Mouse (Mus musculus) forebrain, postnatal 0 days (tissue): Measurements from ENCODE around the gene Btd. TPM values are rescaled to one million over a fixed set of nuclear protein-coding genes. Genes with fewer than 3 reads are reported as not detected.

Experiments
- ATAC-seq: fragments of 200-750 bp; cut with Nextera tagmentation; 2 replicates; pipeline ENCODE4 v1.8.0; 2017; ENCODE audit warnings: mild to moderate bottlenecking, moderate library complexity
- DNase-seq: peaks from one replicate; pipeline ENCODE4 v3.0.0-alpha.2; 2015
- H3K27ac ChIP-seq: fragments of 300-500 bp; sonication (generic); 2 replicates; pipeline ENCODE4 v1.5.1; 2014; ENCODE audit warnings: low read depth, mild to moderate bottlenecking, antibody characterized with exemption, low read length, moderate library complexity, mixed read lengths
- H3K27me3 ChIP-seq: fragments of 300-500 bp; sonication (generic); 2 replicates; pipeline ENCODE4 v1.6.1; 2014; ENCODE audit warnings: mild to moderate bottlenecking, low read length, mixed read lengths; ENCODE audit not compliant: insufficient read depth
- H3K36me3 ChIP-seq: fragments of 300-500 bp; sonication (generic); 2 replicates; pipeline ENCODE4 v1.6.1; 2014; ENCODE audit warnings: mild to moderate bottlenecking, moderate library complexity; ENCODE audit not compliant: insufficient read depth
- H3K4me1 ChIP-seq: fragments of 300-500 bp; sonication (generic); 2 replicates; pipeline ENCODE4 v1.6.1; 2014; ENCODE audit warnings: antibody characterized with exemption; ENCODE audit not compliant: insufficient read depth
- H3K4me2 ChIP-seq: fragments of 300-500 bp; sonication (generic); 2 replicates; pipeline ENCODE4 v1.6.1; 2014; ENCODE audit warnings: low read depth, mild to moderate bottlenecking, moderate library complexity
- H3K4me3 ChIP-seq: fragments of 300-500 bp; sonication (generic); 2 replicates; pipeline ENCODE4 v1.5.1; 2014; ENCODE audit warnings: low read depth, low read length, mixed read lengths
- H3K9ac ChIP-seq: fragments of 300-500 bp; sonication (generic); 2 replicates; pipeline ENCODE4 v1.6.1; 2014; ENCODE audit warnings: mild to moderate bottlenecking
- H3K9me3 ChIP-seq: fragments of 300-500 bp; sonication (generic); 2 replicates; pipeline ENCODE4 v1.6.1; 2016; ENCODE audit warnings: low read length
- CTCF ChIP-seq: sonication (generic); IDR thresholded peaks from 2 replicates; pipeline ENCODE4 v1.5.1; 2016; ENCODE audit warnings: antibody characterized with exemption, control low read depth, low read depth
- WGBS: fragments of 180-500 bp; shearing (Covaris S2); extraction: QIAGEN DNeasy Blood & Tissue Kit; methylation state at CpG from one replicate; pipeline ENCODE4 v1.1.7; 2014; 5-methylcytosine and 5-hydroxymethylcytosine counted together
- polyA plus RNA-seq: library from polyadenylated mRNA; unstranded; fragments of >200 nt; fragmentation: Nextera tagmentation; extraction: Ambion mirVana; gene quantifications from 2 replicates; pipeline ENCODE4 v1.2.1, GENCODE M21; 2015
- total RNA-seq: library from RNA; depleted of rRNA; stranded (reverse); fragments of >200 nt; gene quantifications from 2 replicates; pipeline ENCODE4 v1.2.3, GENCODE M21; 2014; rRNA removed

The Btd gene
- total and polyA plus RNA-seq, 2 experiments from 2014 or later, result 16.4 to 22.7 TPM

DNA sequence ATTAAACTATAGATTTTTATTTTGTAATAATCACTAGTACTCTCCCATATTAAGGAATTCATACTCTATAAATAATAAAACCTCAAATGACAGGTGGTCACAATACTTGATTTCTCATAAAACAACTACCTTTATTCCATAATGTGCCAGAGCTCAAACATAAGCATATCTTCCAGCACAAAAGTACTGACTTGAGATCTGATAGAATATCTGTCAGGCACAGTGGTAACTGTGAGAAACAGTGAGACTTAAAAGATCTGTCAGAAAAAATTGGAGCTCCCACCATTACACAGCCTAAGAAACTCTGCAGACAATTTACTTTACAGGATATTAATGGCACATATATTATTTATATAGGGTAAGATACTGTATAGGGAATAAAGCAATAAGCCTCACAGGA, 74.8 kb downstream of the Btd start:
- H3K4me3 ChIP-seq, result no peak overlapping the region
- H3K9me3 ChIP-seq, result no peaks in the 10 kb centered on the region
- H3K27me3 ChIP-seq, result no peaks in the 10 kb centered on the region
- no peaks in the 10 kb centered on the region for H3K4me1 ChIP-seq
- no peak overlapping the region for H3K9ac ChIP-seq
- no peak overlapping the region for H3K27ac ChIP-seq
- ATAC-seq, result no peak
- peaks cover 44% of the 10 kb centered on the region for H3K36me3 ChIP-seq
- DNase-seq, result no peak
- no peak for TF ChIP-seq CTCF
- H3K4me2 ChIP-seq, result no peak overlapping the region

DNA sequence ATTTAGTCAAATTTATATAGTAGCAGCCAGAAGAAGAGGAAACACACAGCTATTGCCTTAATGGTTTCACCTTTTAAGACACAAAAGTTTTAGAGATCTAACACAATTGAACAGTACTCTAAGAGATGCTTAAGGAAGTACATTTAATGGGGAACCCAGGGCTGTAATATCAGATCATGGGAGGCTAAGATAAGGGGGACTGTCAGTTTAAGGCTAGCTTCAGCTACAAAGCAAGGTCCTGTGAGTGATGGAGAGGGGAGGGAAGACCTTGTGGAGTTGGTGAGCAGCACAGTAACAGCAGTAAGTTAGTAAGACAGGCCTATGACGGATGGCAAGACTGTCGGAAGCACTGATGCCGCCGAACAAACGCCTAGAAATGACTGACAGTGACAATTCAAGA, 76.5 kb downstream of the Btd start:
- H3K9me3 ChIP-seq, result no peaks in the 10 kb centered on the region
- H3K4me1 ChIP-seq, result no peaks in the 10 kb centered on the region
- no peak overlapping the region for H3K27ac ChIP-seq
- DNase-seq (no peak), ATAC-seq (no peak)
- peaks cover 44% of the 10 kb centered on the region for H3K36me3 ChIP-seq
- H3K9ac ChIP-seq, result no peak overlapping the region
- no peak for TF ChIP-seq CTCF
- 95% methylated on average over 5 of the region's 5 CpGs for WGBS
- no peak overlapping the region for H3K4me2 ChIP-seq
- no peaks in the 10 kb centered on the region for H3K27me3 ChIP-seq
- no peak overlapping the region for H3K4me3 ChIP-seq

Other genes with a start within 250 kb of the Btd start
- gene Sh3bp5, start 204.9 kb upstream of the Btd start, total RNA-seq, result 58.2 and 67.9 TPM in 2 replicates
- gene Sh3bp5, start 204.9 kb upstream of the Btd start, polyA plus RNA-seq, result 132 and 165 TPM in 2 replicates
- gene Eaf1, start 146.6 kb upstream of the Btd start, total RNA-seq, result 10.1 and 11.8 TPM in 2 replicates
- 3.5 and 5.5 TPM in 2 replicates for gene Eaf1, start 146.6 kb upstream of the Btd start, polyA plus RNA-seq
- gene Mettl6, start 146.0 kb upstream of the Btd start, total RNA-seq, result 35.7 and 43.4 TPM in 2 replicates
- 33.5 and 40.0 TPM in 2 replicates for gene Mettl6, start 146.0 kb upstream of the Btd start, polyA plus RNA-seq
- gene Colq, start 49.7 kb upstream of the Btd start, total RNA-seq, result 0.43 TPM in 1 of 2 replicates, not detected in the other
- 0.13 TPM in 1 of 2 replicates, not detected in the other for gene Colq, start 49.7 kb upstream of the Btd start, polyA plus RNA-seq
- not detected in 2 replicates for gene Gm49387, start 150 bp upstream of the Btd start, total RNA-seq
- gene Gm49387, start 150 bp upstream of the Btd start, polyA plus RNA-seq, result 0.21 and 1.6 TPM in 2 replicates
- 6.4 and 7.7 TPM in 2 replicates for gene Hacl1, start 258 bp downstream of the Btd start, total RNA-seq
- gene Hacl1, start 258 bp downstream of the Btd start, polyA plus RNA-seq, result 6.5 and 7.5 TPM in 2 replicates
- gene Ankrd28, start 189.6 kb downstream of the Btd start, total RNA-seq, result 27.5 and 29.1 TPM in 2 replicates
- 5.6 and 6.9 TPM in 2 replicates for gene Ankrd28, start 189.6 kb downstream of the Btd start, polyA plus RNA-seq